Mouse (Mus musculus): ENCODE measurements around the gene Sez6l. TPM values are rescaled to one million over a fixed set of nuclear protein-coding genes. Genes with fewer than 3 reads are reported as not detected.

Sez6l gene
- total and polyA plus RNA-seq, 3 experiments, result not detected

GRCm38 (mm10) chr5:112391002-112391401 is 186.0 kb downstream of the Sez6l start:
- H3K9ac ChIP-seq (ENCODE audit: insufficient read depth, low read depth), result no peak overlapping the region
- H3K4me2 ChIP-seq (ENCODE audit: insufficient read depth, low read depth, poor library complexity, severe bottlenecking), result no peak overlapping the region
- no peak for DNase-seq (ENCODE audit: extremely low read depth)
- H3K36me3 ChIP-seq (replicated peaks in 1 of 2; ENCODE audit: control insufficient read depth in 1 of 2, insufficient read depth in 1 of 2, low read length in 1 of 2), result no peaks in the 10 kb centered on the region
- in situ Hi-C loops (cut with MboI; ENCODE audit: low pct_ligation_motif_present, low pct_unique_long_range_greater_than_20kb, low sequenced_read_pairs) (no loop called here), dilution Hi-C loops (cut with MboI; ENCODE audit: extremely low pct_ligation_motif_present, extremely low pct_unique_long_range_greater_than_20kb, low sequenced_read_pairs) (no loop called here)
- no peaks in the 10 kb centered on the region for H3K79me2 ChIP-seq (replicated peaks; ENCODE audit: control insufficient read depth, extremely low read depth, insufficient read depth, poor library complexity, severe bottlenecking)
- no peak for TF ChIP-seq CHD1 (IDR thresholded peaks at IDR 0.05; ENCODE audit: low read depth, low read length)
- TF ChIP-seq USF2 (conservative IDR thresholded peaks at IDR 0.05; ENCODE audit: low read depth, low read length), result no peak
- no peak for TF ChIP-seq CHD2 (IDR thresholded peaks at IDR 0.05; ENCODE audit: low read length)
- no peak for TF ChIP-seq RCOR1 (conservative IDR thresholded peaks at IDR 0.05; ENCODE audit: low read depth, low read length)
- no peak overlapping the region for H3K4me3 ChIP-seq (replicated peaks in 1 of 3; ENCODE audit: low read depth in 2 of 3, low read length in 2 of 3, poor library complexity in 1 of 3)
- no peaks in the 10 kb centered on the region for H3K4me1 ChIP-seq (ENCODE audit: control insufficient read depth in 1 of 2, insufficient read depth in 2 of 2)
- H3K9me3 ChIP-seq (replicated peaks; ENCODE audit: low read length), result peaks cover 2% of the 10 kb centered on the region
- H3K27ac ChIP-seq (ENCODE audit: insufficient read depth, low read depth), result no peak overlapping the region
- peaks cover 44% of the 10 kb centered on the region for H3K27me3 ChIP-seq (replicated peaks)

- H3K4me3 ChIP-seq (replicated peaks in 1 of 3; ENCODE audit: low read depth in 2 of 3, low read length in 2 of 3, poor library complexity in 1 of 3), result no peak overlapping the region
- no peak overlapping the region for H3K9ac ChIP-seq (ENCODE audit: insufficient read depth, low read depth)
- H3K4me1 ChIP-seq (ENCODE audit: control insufficient read depth in 1 of 2, insufficient read depth in 2 of 2), result no peaks in the 10 kb centered on the region
- no peaks in the 10 kb centered on the region for H3K36me3 ChIP-seq (replicated peaks in 1 of 2; ENCODE audit: control insufficient read depth in 1 of 2, insufficient read depth in 1 of 2, low read length in 1 of 2)
- in situ Hi-C loops (cut with MboI; ENCODE audit: low pct_ligation_motif_present, low pct_unique_long_range_greater_than_20kb, low sequenced_read_pairs), result no loop called here
- no peak overlapping the region for H3K4me2 ChIP-seq (ENCODE audit: insufficient read depth, low read depth, poor library complexity, severe bottlenecking)
- no peaks in the 10 kb centered on the region for H3K79me2 ChIP-seq (replicated peaks; ENCODE audit: control insufficient read depth, extremely low read depth, insufficient read depth, poor library complexity, severe bottlenecking)
- DNase-seq (ENCODE audit: extremely low read depth), result no peak
- peaks cover 44% of the 10 kb centered on the region for H3K27me3 ChIP-seq (replicated peaks)
- H3K27ac ChIP-seq (ENCODE audit: insufficient read depth, low read depth), result no peak overlapping the region
- dilution Hi-C loops (cut with MboI; ENCODE audit: extremely low pct_ligation_motif_present, extremely low pct_unique_long_range_greater_than_20kb, low sequenced_read_pairs), result no loop called here
- TF ChIP-seq IRF4 (IDR thresholded peaks at IDR 0.05; ENCODE audit: low read depth, low read length) (no peak), RCOR1 (conservative IDR thresholded peaks at IDR 0.05; ENCODE audit: low read depth, low read length) (no peak), UBTF (IDR thresholded peaks at IDR 0.05; ENCODE audit: low read depth, low read length) (no peak), POLR2A (IDR thresholded peaks at IDR 0.05; ENCODE audit: low read depth, low read length) (no peak), MAX (IDR thresholded peaks at IDR 0.05; ENCODE audit: low read length) (no peak), BHLHE40 (IDR thresholded peaks at IDR 0.05; ENCODE audit: low read depth, low read length) (no peak), PAX5 (IDR thresholded peaks at IDR 0.05; ENCODE audit: low read length) (no peak), MAZ (IDR thresholded peaks at IDR 0.05; ENCODE audit: low read depth, low read length) (no peak), NRF1 (IDR thresholded peaks at IDR 0.05; ENCODE audit: low read depth, low read length) (no peak), E2F4 (IDR thresholded peaks at IDR 0.05; ENCODE audit: insufficient replicate concordance, low read depth, low read length) (no peak), CHD2 (IDR thresholded peaks at IDR 0.05; ENCODE audit: low read length) (no peak), ZC3H11A (IDR thresholded peaks at IDR 0.05; ENCODE audit: low read depth, low read length) (no peak), EP300 (IDR thresholded peaks at IDR 0.05; ENCODE audit: low read length) (no peak), CHD1 (IDR thresholded peaks at IDR 0.05; ENCODE audit: low read depth, low read length) (no peak), JUND (conservative IDR thresholded peaks at IDR 0.05; ENCODE audit: low read depth, low read length) (no peak)
- no peaks in the 10 kb centered on the region for H3K9me3 ChIP-seq (replicated peaks; ENCODE audit: low read length)
Measured at GRCm38 (mm10) chr5:112389352-112389751, 187.6 kb downstream of the Sez6l start.
